Mouse (Mus musculus) myocyte (in vitro differentiated cells): ENCODE results near the gene Krtap1-4. TPM values are rescaled to one million over a fixed set of nuclear protein-coding genes. Genes with fewer than 3 reads are reported as not detected.
"Not testable (repeated sequence)": the region's sequence is repeated elsewhere in the genome, so short reads cannot be mapped to it uniquely, and the experiment has no call there.

Source experiments
- H3K27me3 ChIP-seq: one replicate; pipeline ENCODE4 v1.6.1; 2011; ENCODE audit not compliant: control insufficient read depth, insufficient read depth, insufficient read length
- H3K36me3 ChIP-seq: one replicate; pipeline ENCODE4 v1.6.1; 2011; ENCODE audit not compliant: control insufficient read depth, insufficient read depth
- H3K4me2 ChIP-seq: one replicate; pipeline ENCODE4 v1.6.1; 2011; ENCODE audit warnings: low read depth, control low read depth
- H3K4me3 ChIP-seq: one replicate; pipeline ENCODE4 v1.5.1; 2011; ENCODE audit warnings: mild to moderate bottlenecking, control low read depth, moderate library complexity
- H3K79me2 ChIP-seq: one replicate; pipeline ENCODE4 v1.6.1; 2011; ENCODE audit not compliant: control insufficient read depth, insufficient read depth
- H3ac ChIP-seq: one replicate; pipeline ENCODE4 v1.6.1; 2011; ENCODE audit not compliant: control insufficient read depth, insufficient read length
- CEBPB ChIP-seq: IDR thresholded peaks from 2 replicates; pipeline ENCODE4 v1.6.1; 2011; ENCODE audit warnings: mild to moderate bottlenecking, moderate library complexity; ENCODE audit not compliant: poor library complexity, insufficient read depth, severe bottlenecking
- E2F4 ChIP-seq: IDR thresholded peaks from one replicate; pipeline ENCODE4 v1.6.1; 2011; ENCODE audit warnings: mild to moderate bottlenecking, control low read depth, moderate library complexity; ENCODE audit not compliant: insufficient read depth
- MAX ChIP-seq: IDR thresholded peaks from one replicate; pipeline ENCODE4 v1.6.1; 2011; ENCODE audit warnings: low read depth, mild to moderate bottlenecking, control low read depth
- MYOD1 ChIP-seq, 3 experiments: IDR thresholded peaks; one replicate each; pipeline ENCODE4 v1.6.1; 2011; ENCODE audit warnings: control low read depth in 2 of 3, low read depth in 2 of 3, mild to moderate bottlenecking in 2 of 3, moderate library complexity in 1 of 3; ENCODE audit not compliant: insufficient read length in 2 of 3, control insufficient read depth in 1 of 3
- MYOG ChIP-seq, 3 experiments: IDR thresholded peaks; one replicate each; pipeline ENCODE4 v1.6.1; 2011; ENCODE audit warnings: control low read depth in 2 of 3, low read depth in 2 of 3, mild to moderate bottlenecking in 2 of 3; ENCODE audit not compliant: insufficient read length in 2 of 3, control insufficient read depth in 1 of 3, insufficient read depth in 1 of 3
- POLR2A ChIP-seq: IDR thresholded peaks from one replicate; pipeline ENCODE4 v1.6.1; 2011; ENCODE audit warnings: low read depth, mild to moderate bottlenecking, control low read depth, moderate library complexity; ENCODE audit not compliant: insufficient read length
- POLR2AphosphoS2 ChIP-seq: IDR thresholded peaks from one replicate; pipeline ENCODE4 v1.6.1; 2011; ENCODE audit warnings: low read depth, control low read depth; ENCODE audit not compliant: insufficient read length
- REST ChIP-seq: IDR thresholded peaks from one replicate; pipeline ENCODE4 v1.6.1; 2011; ENCODE audit warnings: mild to moderate bottlenecking, control low read depth, moderate library complexity; ENCODE audit not compliant: insufficient read depth, insufficient read length
- SRF ChIP-seq: IDR thresholded peaks from one replicate; pipeline ENCODE4 v1.6.1; 2011; ENCODE audit warnings: low read depth; ENCODE audit not compliant: control insufficient read depth, insufficient read length
- TCF12 ChIP-seq: IDR thresholded peaks from one replicate; pipeline ENCODE4 v1.6.1; 2011; ENCODE audit warnings: mild to moderate bottlenecking, control low read depth; ENCODE audit not compliant: poor library complexity, insufficient read depth, severe bottlenecking
- TCF3 ChIP-seq: IDR thresholded peaks from one replicate; pipeline ENCODE4 v1.6.1; 2011; ENCODE audit warnings: low read depth, control low read depth; ENCODE audit not compliant: insufficient read length
- USF1 ChIP-seq: IDR thresholded peaks from one replicate; pipeline ENCODE4 v1.6.1; 2011; ENCODE audit warnings: low read depth, mild to moderate bottlenecking, control low read depth, moderate library complexity
- polyA plus RNA-seq: library from polyadenylated mRNA; unstranded; fragments of >200 nt; fragmentation: generic; extraction: Trizol; gene quantifications from one replicate; pipeline ENCODE4 v1.2.1, GENCODE M21; 2012; ENCODE audit warnings: missing spikeins

Gene Krtap1-4
- not detected for polyA plus RNA-seq

DNA sequence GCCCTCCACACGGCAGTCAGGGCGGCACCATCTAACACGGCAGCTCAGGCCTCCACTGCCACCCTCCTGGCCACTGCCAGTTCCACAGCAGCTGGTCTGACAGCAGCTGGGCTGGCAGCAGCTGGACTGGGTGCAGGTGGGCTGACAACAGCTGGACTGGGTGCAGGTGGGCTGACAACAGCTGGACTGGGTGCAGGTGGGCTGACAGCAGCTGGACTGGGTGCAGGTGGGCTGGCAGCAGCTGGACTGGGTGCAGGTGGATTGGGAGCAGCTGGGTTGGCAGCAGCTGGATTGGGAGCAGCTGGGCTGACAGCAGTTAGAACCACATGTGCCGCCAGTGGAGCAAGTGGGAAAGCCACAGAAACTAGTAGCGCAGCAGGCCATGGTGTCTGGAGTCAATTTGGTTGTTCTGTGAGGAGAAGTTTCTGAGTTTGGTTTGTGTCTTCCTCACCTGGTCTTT, at the start of gene Krtap1-4:
Gene Krtap1-4 (minus strand): TSS at position 410 of the 460 bp plus-strand sequence.
- no peak for TF ChIP-seq REST
- no peak for TF ChIP-seq E2F4
- TF ChIP-seq MYOD1 (IDR thresholded peaks at IDR 0.05; ENCODE audit: control insufficient read depth in 1 of 3, insufficient read length in 2 of 3, low read depth in 2 of 3): peak in 2 of 3 experiments; percentile 23 to 59
- TF ChIP-seq TCF3: peak; percentile 61
- peak in 2 of 3 experiments; percentile 19 to 43 for TF ChIP-seq MYOG (IDR thresholded peaks at IDR 0.05; ENCODE audit: control insufficient read depth in 1 of 3, insufficient read depth in 1 of 3, insufficient read length in 2 of 3, low read depth in 2 of 3)
- Histone ChIP-seq H3K27me3 (no peaks in the 10 kb centered on the region), H3K79me2 (no peaks in the 10 kb centered on the region), H3K4me3 (no peak within 1 kb of the TSS), H3K36me3 (no peaks in the 10 kb centered on the region), H3ac (no peak within 1 kb of the TSS), H3K4me2 (no peak within 1 kb of the TSS)

DNA sequence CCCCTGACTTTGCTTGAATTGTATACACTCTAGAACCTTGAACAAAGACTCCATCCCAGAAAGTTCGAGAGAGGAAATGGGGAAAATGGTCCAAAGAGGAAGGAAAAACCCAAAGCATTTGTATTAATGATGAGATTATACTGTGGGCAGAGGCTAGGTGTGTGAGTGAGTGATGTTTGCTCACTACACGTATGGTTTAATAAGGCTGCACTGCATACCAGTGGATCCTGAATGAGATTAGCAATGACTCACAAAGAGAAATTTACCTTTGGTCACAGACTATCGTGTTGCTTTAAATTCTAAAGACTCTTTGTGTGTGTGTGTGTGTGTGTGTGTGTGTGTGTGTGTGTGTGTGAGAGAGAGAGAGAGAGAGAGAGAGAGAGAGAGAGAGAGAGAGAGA, 47.4 kb upstream of the Krtap1-4 start:
- Histone ChIP-seq H3K79me2 (no peaks in the 10 kb centered on the region), H3K36me3 (no peaks in the 10 kb centered on the region), H3K4me2 (no peak overlapping the region), H3K27me3 (no peaks in the 10 kb centered on the region), H3ac (no peak overlapping the region), H3K4me3 (no peak overlapping the region)
- no peak for TF ChIP-seq POLR2AphosphoS2
- TF ChIP-seq USF1: no peak
- TF ChIP-seq MAX: no peak

DNA sequence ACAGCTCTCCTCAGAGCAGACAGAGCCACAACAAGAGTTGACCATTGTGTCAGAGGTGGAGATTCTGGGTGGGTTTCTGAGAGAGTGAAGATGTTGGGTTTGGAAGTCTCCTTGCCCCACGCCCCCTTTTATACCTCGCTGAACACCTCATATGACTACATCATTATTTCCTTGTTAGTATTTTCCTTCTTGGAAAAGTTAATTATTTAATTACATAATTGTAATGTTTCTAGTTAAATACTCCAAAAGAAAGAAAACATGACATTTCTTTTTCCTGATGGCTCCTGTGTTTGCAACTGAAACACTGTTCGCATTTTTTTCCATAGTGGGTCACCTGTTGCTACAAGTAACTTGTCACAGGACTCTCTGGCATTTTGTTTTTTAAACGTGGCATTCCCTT, 44.7 kb upstream of the Krtap1-4 start, which contains the start of gene Krtap4-1:
Gene Krtap4-1 (minus strand): TSS at position 101 of the 400 bp plus-strand sequence.
- H3K4me2 ChIP-seq: no peak within 1 kb of the TSS
- no peak within 1 kb of the TSS for H3K4me3 ChIP-seq
- H3K36me3 ChIP-seq: no peaks in the 10 kb centered on the region
- H3K79me2 ChIP-seq: no peaks in the 10 kb centered on the region
- no peak within 1 kb of the TSS for H3ac ChIP-seq
- H3K27me3 ChIP-seq: no peaks in the 10 kb centered on the region
- TF ChIP-seq USF1 (no peak), MYOG (IDR thresholded peaks at IDR 0.05; ENCODE audit: control insufficient read depth in 1 of 3, insufficient read depth in 1 of 3, insufficient read length in 2 of 3, low read depth in 2 of 3) (no peak), REST (no peak), POLR2A (no peak), POLR2AphosphoS2 (no peak)

DNA sequence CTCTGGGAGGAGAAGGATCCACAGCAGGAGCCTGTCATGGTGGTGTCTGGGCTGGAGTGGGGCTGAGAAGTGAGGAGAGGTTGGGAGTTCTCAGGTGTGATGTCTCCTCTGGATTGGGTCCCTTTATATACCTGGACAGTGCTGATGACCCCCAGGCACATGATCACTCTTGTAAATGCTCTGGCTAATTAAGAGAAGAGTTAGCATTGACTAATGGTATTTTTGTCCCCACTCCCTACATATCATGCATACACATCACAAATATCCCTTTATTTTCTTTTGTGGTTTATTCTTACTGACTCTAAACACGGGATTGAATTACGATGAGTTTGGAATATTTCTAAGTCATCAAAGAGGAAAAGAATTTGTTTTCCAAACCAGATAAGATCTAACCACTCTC, 36.9 kb upstream of the Krtap1-4 start, which contains the start of gene Gm11562:
Gene Gm11562 (minus strand): TSS at position 101 of the 400 bp plus-strand sequence.
- no peaks in the 10 kb centered on the region for H3K79me2 ChIP-seq
- no peaks in the 10 kb centered on the region for H3K27me3 ChIP-seq
- no peaks in the 10 kb centered on the region for H3K36me3 ChIP-seq
- no peak within 1 kb of the TSS for H3K4me3 ChIP-seq
- TF ChIP-seq MYOG (IDR thresholded peaks at IDR 0.05; ENCODE audit: control insufficient read depth in 1 of 3, insufficient read depth in 1 of 3, insufficient read length in 2 of 3, low read depth in 2 of 3) (no peak), MAX (no peak), POLR2AphosphoS2 (no peak), TCF3 (no peak), CEBPB (no peak), E2F4 (no peak), SRF (no peak), TCF12 (no peak), USF1 (no peak)
- H3ac ChIP-seq: no peak within 1 kb of the TSS
- H3K4me2 ChIP-seq: no peak within 1 kb of the TSS

DNA sequence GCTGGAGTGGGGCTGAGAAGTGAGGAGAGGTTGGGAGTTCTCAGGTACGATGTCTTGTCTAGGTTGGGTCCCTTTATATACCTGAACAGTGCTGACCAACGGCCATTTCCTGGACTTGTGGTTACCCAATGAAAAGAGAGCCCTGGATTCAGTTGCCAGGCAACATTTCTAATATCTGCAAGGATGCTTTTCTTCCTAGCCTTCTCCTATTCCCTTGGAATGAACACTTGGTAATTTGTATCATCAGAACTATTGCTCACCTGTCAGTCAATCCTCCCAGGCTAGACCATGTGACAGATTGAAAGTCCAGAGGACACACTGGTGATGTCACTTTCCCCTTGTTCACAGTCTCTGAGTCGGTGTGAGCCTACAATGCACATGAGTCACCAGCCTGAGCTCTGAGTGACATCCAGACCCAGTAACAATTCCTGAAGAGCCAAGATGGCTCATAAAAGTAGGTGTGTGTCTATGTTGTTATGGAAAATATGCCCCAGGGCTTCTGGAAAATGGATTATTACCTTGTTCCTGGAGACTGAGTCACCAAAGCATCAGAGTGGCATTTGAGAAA, 31.4 kb upstream of the Krtap1-4 start, which contains the start of gene Krtap2-4:
Gene Krtap2-4 (minus strand): TSS at position 51 of the 568 bp plus-strand sequence.
- no peak for TF ChIP-seq POLR2A
- Histone ChIP-seq H3K27me3 (no peaks in the 10 kb centered on the region), H3K4me2 (no peak within 1 kb of the TSS), H3K4me3 (no peak within 1 kb of the TSS), H3ac (no peak within 1 kb of the TSS), H3K36me3 (no peaks in the 10 kb centered on the region), H3K79me2 (no peaks in the 10 kb centered on the region)

DNA sequence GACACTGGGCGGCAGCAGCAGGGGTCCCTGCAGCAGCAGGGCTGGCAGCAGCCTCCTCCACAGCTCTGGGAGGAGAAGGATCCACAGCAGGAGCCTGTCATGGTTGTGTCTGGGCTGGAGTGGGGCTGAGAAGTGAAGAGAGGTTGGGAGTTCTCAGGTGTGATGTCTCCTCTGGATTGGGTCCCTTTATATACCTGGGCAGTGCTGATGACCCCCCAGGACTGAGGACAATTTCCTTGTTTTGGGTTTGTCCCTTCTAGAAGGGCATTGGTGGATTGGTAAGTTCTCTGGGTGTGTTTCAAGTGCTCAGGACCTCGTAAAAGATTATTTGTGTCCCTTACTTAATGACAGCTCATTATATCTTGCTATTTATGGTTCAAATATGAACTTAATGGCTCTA, 26.6 kb upstream of the Krtap1-4 start, which contains the start of gene Gm11937:
Gene Gm11937 (minus strand): TSS at position 101 of the 400 bp plus-strand sequence.
- H3ac ChIP-seq, H3K4me3 ChIP-seq, H3K79me2 ChIP-seq, H3K36me3 ChIP-seq, H3K27me3 ChIP-seq, H3K4me2 ChIP-seq: not testable (repeated sequence)
